Mouse (Mus musculus): ENCODE data around the gene Ccl12. TPM values are rescaled to one million over a fixed set of nuclear protein-coding genes. Genes with fewer than 3 reads are reported as not detected.

Ccl12 gene
- polyA plus RNA-seq, 1 experiment from 2014 or later: 1.9 TPM

DNA sequence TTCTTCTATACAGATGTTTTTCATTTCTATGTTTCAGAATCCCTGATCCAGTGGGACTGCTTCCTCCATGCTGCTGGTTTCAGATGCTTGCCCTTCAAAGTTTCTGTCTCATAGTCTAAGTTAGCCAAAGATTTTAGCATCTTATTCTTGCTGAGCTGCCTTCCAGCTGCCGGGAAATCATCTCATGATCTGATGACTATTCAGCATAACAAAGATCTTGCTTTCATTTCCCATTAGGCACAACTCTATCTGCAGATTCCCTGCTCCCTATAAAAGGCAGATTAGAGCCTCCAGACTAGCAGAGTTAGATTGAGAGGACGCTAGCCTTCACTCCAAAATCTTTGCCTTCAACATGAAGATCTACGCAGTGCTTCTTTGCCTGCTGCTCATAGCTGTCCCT, 13.2 kb downstream of the Ccl12 start, which contains the start of gene Ccl8:
Gene Ccl8, plus strand, starts transcription at position 301 of the 400 bp plus-strand sequence.
- no peak within 1 kb of the TSS for H3K9ac ChIP-seq (ENCODE audit: low read length)
- H3K4me1 ChIP-seq (ENCODE audit: control insufficient read depth, insufficient read depth, low read length): no peaks in the 10 kb centered on the region
- H3K27ac ChIP-seq (ENCODE audit: low read depth, low read length): no peak within 1 kb of the TSS
- DNase-seq (ENCODE audit: low spot score, missing footprints): no peak
- H3K9me3 ChIP-seq (ENCODE audit: control insufficient read depth, low read length): no peaks in the 10 kb centered on the region
- WGBS: 87% methylated on average over 3 of the region's 3 CpGs
- H3K4me3 ChIP-seq (ENCODE audit: low read depth, low read length): no peak within 1 kb of the TSS
- no peak within 1 kb of the TSS for H3K4me2 ChIP-seq
- H3K36me3 ChIP-seq (ENCODE audit: control insufficient read depth, insufficient read depth, low read length): no peaks in the 10 kb centered on the region
- H3K27me3 ChIP-seq (ENCODE audit: control insufficient read depth, insufficient read depth, low read length): no peaks in the 10 kb centered on the region
- no peak for ATAC-seq (ENCODE audit: low FRiP score)

DNA sequence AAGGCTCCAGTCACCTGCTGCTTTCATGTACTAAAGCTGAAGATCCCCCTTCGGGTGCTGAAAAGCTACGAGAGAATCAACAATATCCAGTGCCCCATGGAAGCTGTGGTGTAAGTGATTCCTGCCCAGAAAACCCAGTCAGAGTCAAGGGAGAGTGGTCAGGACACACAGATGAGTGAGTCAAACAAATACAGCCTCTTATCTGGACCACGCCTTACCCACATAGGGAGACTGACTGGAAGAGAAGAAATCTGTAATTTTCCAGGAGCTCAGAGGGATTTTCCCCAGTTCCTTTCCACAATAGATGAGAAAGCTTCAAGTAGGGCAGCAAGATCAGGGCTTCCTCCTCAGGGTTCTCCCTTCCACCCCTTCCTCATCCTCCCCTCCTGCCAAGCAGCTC, 14.4 kb downstream of the Ccl12 start:
- 87% methylated on average over 3 of the region's 3 CpGs for WGBS
- no peak for DNase-seq (ENCODE audit: low spot score, missing footprints)
- H3K27me3 ChIP-seq (ENCODE audit: control insufficient read depth, insufficient read depth, low read length): no peaks in the 10 kb centered on the region
- no peak overlapping the region for H3K27ac ChIP-seq (ENCODE audit: low read depth, low read length)
- no peaks in the 10 kb centered on the region for H3K9me3 ChIP-seq (ENCODE audit: control insufficient read depth, low read length)
- no peak overlapping the region for H3K4me3 ChIP-seq (ENCODE audit: low read depth, low read length)
- no peak for ATAC-seq (ENCODE audit: low FRiP score)
- no peaks in the 10 kb centered on the region for H3K36me3 ChIP-seq (ENCODE audit: control insufficient read depth, insufficient read depth, low read length)
- H3K9ac ChIP-seq (ENCODE audit: low read length): no peak overlapping the region
- no peaks in the 10 kb centered on the region for H3K4me1 ChIP-seq (ENCODE audit: control insufficient read depth, insufficient read depth, low read length)
- H3K4me2 ChIP-seq: no peak overlapping the region

DNA sequence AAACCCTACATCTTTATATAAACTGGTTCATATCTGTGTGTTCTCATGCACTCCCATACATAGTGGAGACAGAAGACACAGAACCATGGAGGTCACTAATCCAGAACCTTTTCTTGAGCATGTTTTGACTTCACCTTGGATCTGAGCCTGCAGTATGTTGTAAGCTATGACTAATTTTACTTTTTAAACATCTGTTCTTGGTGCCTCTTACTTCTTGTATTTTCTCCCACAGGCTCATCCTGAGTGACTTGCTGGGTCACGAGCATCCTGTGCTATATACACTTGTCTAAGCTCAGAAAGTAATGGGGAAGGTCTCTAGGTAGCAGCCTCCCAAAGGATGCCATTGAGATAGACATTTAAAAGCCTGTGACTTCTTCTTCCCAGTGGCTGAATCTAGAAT, 31.3 kb downstream of the Ccl12 start:
- Histone ChIP-seq H3K9ac (ENCODE audit: low read length) (no peak overlapping the region), H3K4me1 (ENCODE audit: control insufficient read depth, insufficient read depth, low read length) (no peaks in the 10 kb centered on the region), H3K27me3 (ENCODE audit: control insufficient read depth, insufficient read depth, low read length) (no peaks in the 10 kb centered on the region), H3K4me3 (ENCODE audit: low read depth, low read length) (no peak overlapping the region), H3K36me3 (ENCODE audit: control insufficient read depth, insufficient read depth, low read length) (no peaks in the 10 kb centered on the region), H3K9me3 (ENCODE audit: control insufficient read depth, low read length) (no peaks in the 10 kb centered on the region), H3K4me2 (no peak overlapping the region), H3K27ac (ENCODE audit: low read depth, low read length) (no peak overlapping the region)
- WGBS: 64% methylated on average over 1 of the region's 1 CpGs
- ATAC-seq (ENCODE audit: low FRiP score) (no peak), DNase-seq (ENCODE audit: low spot score, missing footprints) (no peak)

GRCm38 (mm10) chr11:82136196-82136595, 34.6 kb downstream of the Ccl12 start:
- Histone ChIP-seq H3K27me3 (ENCODE audit: control insufficient read depth, insufficient read depth, low read length) (no peaks in the 10 kb centered on the region), H3K27ac (ENCODE audit: low read depth, low read length) (no peak overlapping the region), H3K36me3 (ENCODE audit: control insufficient read depth, insufficient read depth, low read length) (no peaks in the 10 kb centered on the region), H3K4me3 (ENCODE audit: low read depth, low read length) (no peak overlapping the region), H3K4me1 (ENCODE audit: control insufficient read depth, insufficient read depth, low read length) (no peaks in the 10 kb centered on the region), H3K9me3 (ENCODE audit: control insufficient read depth, low read length) (no peaks in the 10 kb centered on the region), H3K9ac (ENCODE audit: low read length) (no peak overlapping the region), H3K4me2 (no peak overlapping the region)
- 90% methylated on average over 2 of the region's 2 CpGs for WGBS
- DNase-seq (ENCODE audit: low spot score, missing footprints) (no peak), ATAC-seq (ENCODE audit: low FRiP score) (no peak)

DNA sequence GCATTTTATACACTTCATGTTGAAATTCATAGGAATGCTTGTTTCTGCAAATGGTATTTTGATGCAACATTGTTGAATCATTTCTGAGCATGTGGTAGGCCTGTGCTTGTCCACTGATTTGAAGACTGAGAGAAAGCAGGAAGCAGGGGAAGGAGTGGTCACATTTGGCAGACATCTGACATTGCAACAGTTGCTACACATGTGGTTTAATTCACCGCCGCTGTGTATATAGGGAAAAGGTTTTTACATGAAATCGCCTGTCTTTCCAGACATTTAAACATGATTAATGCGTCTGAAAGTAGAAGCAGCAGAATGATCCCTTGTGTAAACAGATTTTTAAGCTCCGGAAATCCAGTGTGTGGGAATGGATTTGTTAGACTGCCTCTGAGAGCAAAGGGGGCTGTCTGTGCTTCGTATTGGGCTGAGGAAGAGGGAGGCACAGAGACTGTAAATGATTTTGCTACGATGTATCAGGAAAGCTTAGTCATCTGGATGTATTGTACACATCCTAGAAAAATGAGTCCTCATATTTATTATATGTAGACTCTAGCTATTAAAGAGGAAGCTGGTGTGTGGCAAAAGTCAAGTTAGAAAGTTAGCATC, 37.9 kb downstream of the Ccl12 start:
- H3K27ac ChIP-seq (ENCODE audit: low read depth, low read length): no peak overlapping the region
- H3K4me1 ChIP-seq (ENCODE audit: control insufficient read depth, insufficient read depth, low read length): no peaks in the 10 kb centered on the region
- whole genome bisulfite sequencing: 70% methylated on average over 7 of the region's 7 CpGs
- H3K27me3 ChIP-seq (ENCODE audit: control insufficient read depth, insufficient read depth, low read length): no peaks in the 10 kb centered on the region
- H3K4me2 ChIP-seq: no peak overlapping the region
- H3K4me3 ChIP-seq (ENCODE audit: low read depth, low read length): no peak overlapping the region
- H3K9me3 ChIP-seq (ENCODE audit: control insufficient read depth, low read length): no peaks in the 10 kb centered on the region
- H3K9ac ChIP-seq (ENCODE audit: low read length): no peak overlapping the region
- ATAC-seq (ENCODE audit: low FRiP score) (no peak), DNase-seq (ENCODE audit: low spot score, missing footprints) (peak; percentile 84)
- no peaks in the 10 kb centered on the region for H3K36me3 ChIP-seq (ENCODE audit: control insufficient read depth, insufficient read depth, low read length)

Other genes with a start within 250 kb of the Ccl12 start
- 0.14 TPM in 2 replicates for gene 5530401A14Rik, start 241.2 kb upstream of the Ccl12 start, polyA plus RNA-seq (2014; fragmentation: Nextera tagmentation; extraction: Ambion mirVana)
- gene Asic2, start 133.4 kb upstream of the Ccl12 start, polyA plus RNA-seq (2014; fragmentation: Nextera tagmentation; extraction: Ambion mirVana): 1.6 TPM in 2 replicates
- gene Ccl2, start 66.3 kb upstream of the Ccl12 start, polyA plus RNA-seq (2014; fragmentation: Nextera tagmentation; extraction: Ambion mirVana): 0.96 and 1.1 TPM in 2 replicates
- not detected in 2 replicates for gene Gm17268, start 63.3 kb upstream of the Ccl12 start, polyA plus RNA-seq (2014; fragmentation: Nextera tagmentation; extraction: Ambion mirVana)
- 0.18 and 0.55 TPM in 2 replicates for gene Ccl7, start 56.1 kb upstream of the Ccl12 start, polyA plus RNA-seq (2014; fragmentation: Nextera tagmentation; extraction: Ambion mirVana)
- not detected in 2 replicates for gene Ccl11, start 44.0 kb upstream of the Ccl12 start, polyA plus RNA-seq (2014; fragmentation: Nextera tagmentation; extraction: Ambion mirVana)
- gene Ccl8, start 13.3 kb downstream of the Ccl12 start, polyA plus RNA-seq (2014; fragmentation: Nextera tagmentation; extraction: Ambion mirVana): not detected in 2 replicates
- gene Ccl1, start 203.8 kb downstream of the Ccl12 start, polyA plus RNA-seq (2014; fragmentation: Nextera tagmentation; extraction: Ambion mirVana): 0.29 TPM in 1 of 2 replicates, not detected in the other

Data from midbrain, embryonic 11.5 days (tissue).